Mouse (Mus musculus) intestine, embryonic 14.5 days (tissue): ENCODE results near the gene Srsf10. TPM values are rescaled to one million over a fixed set of nuclear protein-coding genes. Genes with fewer than 3 reads are reported as not detected.

Experiments used
- ATAC-seq: fragments of 200-750 bp; cut with Nextera tagmentation; replicated peaks from 2 replicates; pipeline ENCODE4 v1.8.0; 2017; ENCODE audit warnings: low read depth, moderate number of reproducible peaks, moderate TSS enrichment, moderate library complexity; ENCODE audit not compliant: low FRiP score, low TSS enrichment
- DNase-seq: peaks from one replicate; pipeline ENCODE4 v3.0.0-alpha.2; 2018; ENCODE audit warnings: low spot score
- H3K27ac ChIP-seq: fragments of 300-500 bp; sonication (generic); 2 replicates; pipeline ENCODE4 v1.5.1; 2014; ENCODE audit warnings: low read depth, mild to moderate bottlenecking, control low read depth
- H3K27me3 ChIP-seq: fragments of 300-500 bp; sonication (generic); replicated peaks from 2 replicates; pipeline ENCODE4 v1.6.1; 2014; ENCODE audit warnings: low read length, control low read depth; ENCODE audit not compliant: control insufficient read depth, insufficient read depth
- H3K36me3 ChIP-seq: fragments of 300-500 bp; sonication (generic); 2 replicates; pipeline ENCODE4 v1.6.1; 2014; ENCODE audit warnings: low read length, control low read depth; ENCODE audit not compliant: control insufficient read depth, insufficient read depth
- H3K4me1 ChIP-seq: fragments of 300-500 bp; sonication (generic); replicated peaks from 2 replicates; pipeline ENCODE4 v1.6.1; 2014; ENCODE audit warnings: low read length, control low read depth, mixed read lengths; ENCODE audit not compliant: control insufficient read depth, insufficient read depth
- H3K4me2 ChIP-seq: fragments of 300-500 bp; sonication (generic); 2 replicates; pipeline ENCODE4 v1.6.1; 2014; ENCODE audit warnings: low read length
- H3K4me3 ChIP-seq: fragments of 300-500 bp; sonication (generic); 2 replicates; pipeline ENCODE4 v1.5.1; 2014; ENCODE audit warnings: low read depth, low read length, control low read depth, mixed read lengths
- H3K9ac ChIP-seq: fragments of 300-500 bp; sonication (generic); 2 replicates; pipeline ENCODE4 v1.6.1; 2014; ENCODE audit warnings: mild to moderate bottlenecking, low read length
- H3K9me3 ChIP-seq: fragments of 300-500 bp; sonication (generic); 2 replicates; pipeline ENCODE4 v1.6.1; 2016; ENCODE audit warnings: low read length, control low read depth; ENCODE audit not compliant: control insufficient read depth
- WGBS: fragments of 180-500 bp; shearing (Covaris S2); extraction: QIAGEN DNeasy Blood & Tissue Kit; methylation state at CpG from one replicate; pipeline ENCODE4 v1.1.7; 2014; 5-methylcytosine and 5-hydroxymethylcytosine counted together
- polyA plus RNA-seq: library from polyadenylated mRNA; unstranded; fragments of >200 nt; fragmentation: Nextera tagmentation; extraction: Ambion mirVana; gene quantifications from 2 replicates; pipeline ENCODE4 v1.2.1, GENCODE M21; 2014

Gene Srsf10
- 271 and 273 TPM in 2 replicates for polyA plus RNA-seq

DNA sequence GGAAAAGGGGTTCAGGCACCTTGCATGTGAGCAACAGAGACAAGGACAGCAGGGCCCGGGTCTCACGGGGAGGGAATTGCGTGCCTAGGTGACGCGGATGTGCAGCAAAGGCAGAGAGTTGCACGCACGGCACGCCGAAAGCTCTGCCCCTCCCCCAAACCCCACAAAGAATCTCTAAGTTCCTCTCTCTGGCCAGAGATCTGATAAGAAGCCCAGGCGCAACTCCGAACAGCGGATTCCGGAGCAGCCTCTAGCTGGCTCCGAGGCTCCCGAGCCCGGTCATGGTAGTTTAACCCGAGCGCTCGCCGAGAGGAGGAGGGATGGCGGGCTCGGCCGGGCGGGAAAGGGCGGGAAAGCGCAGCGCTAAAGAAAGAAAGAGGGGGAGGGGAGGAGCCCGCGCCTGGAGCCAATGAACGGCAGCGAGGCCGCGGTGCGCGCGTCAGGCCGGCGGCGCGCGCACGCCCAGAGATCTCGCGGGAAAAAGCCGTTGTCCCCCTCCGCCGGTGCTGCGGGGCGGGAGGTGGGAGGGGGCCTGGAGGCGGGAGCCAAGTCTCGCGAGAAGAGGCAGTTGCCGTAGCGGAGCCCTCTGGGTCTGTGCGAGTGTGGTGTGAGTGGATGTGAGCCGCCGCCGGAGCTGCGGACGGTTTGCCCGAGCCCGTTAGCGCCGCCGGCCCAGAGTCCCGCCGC lies at the start of gene Srsf10:
Gene Srsf10 (plus strand): TSS at position 212 of the 687 bp plus-strand sequence.
- peak; percentile 96 for ATAC-seq
- Histone ChIP-seq H3K9ac (peak within 1 kb of the TSS; percentile 97), H3K9me3 (no peaks in the 10 kb centered on the region), H3K4me2 (peak within 1 kb of the TSS; percentile 94), H3K4me1 (peaks cover 38% of the 10 kb centered on the region), H3K27ac (peak within 1 kb of the TSS; percentile 99), H3K4me3 (peak within 1 kb of the TSS; percentile 95), H3K36me3 (peaks cover 21% of the 10 kb centered on the region), H3K27me3 (no peaks in the 10 kb centered on the region)
- peak; percentile 97 for DNase-seq
- under 1% methylated on average over 65 of the region's 67 CpGs for WGBS

DNA sequence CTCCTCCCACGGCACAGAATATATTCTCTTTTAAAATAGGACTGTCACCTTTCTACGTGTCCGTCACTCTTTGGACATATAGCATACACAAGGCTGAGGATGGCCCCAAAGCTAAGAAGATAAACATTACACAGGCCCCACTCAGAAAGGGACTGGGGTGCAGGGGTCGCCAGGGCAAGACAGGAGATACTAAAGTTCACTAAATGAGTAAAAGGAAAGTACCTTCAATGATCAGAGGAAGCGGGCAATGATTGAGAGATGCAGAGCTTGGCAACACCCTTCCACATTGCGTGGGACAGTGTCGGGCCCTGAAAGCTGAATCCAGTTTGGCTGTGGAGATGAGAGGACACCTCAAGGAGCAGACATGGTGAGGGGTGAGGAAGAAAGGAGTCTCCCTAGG lies 40.7 kb upstream of the Srsf10 start:
- ATAC-seq, result no peak

DNA sequence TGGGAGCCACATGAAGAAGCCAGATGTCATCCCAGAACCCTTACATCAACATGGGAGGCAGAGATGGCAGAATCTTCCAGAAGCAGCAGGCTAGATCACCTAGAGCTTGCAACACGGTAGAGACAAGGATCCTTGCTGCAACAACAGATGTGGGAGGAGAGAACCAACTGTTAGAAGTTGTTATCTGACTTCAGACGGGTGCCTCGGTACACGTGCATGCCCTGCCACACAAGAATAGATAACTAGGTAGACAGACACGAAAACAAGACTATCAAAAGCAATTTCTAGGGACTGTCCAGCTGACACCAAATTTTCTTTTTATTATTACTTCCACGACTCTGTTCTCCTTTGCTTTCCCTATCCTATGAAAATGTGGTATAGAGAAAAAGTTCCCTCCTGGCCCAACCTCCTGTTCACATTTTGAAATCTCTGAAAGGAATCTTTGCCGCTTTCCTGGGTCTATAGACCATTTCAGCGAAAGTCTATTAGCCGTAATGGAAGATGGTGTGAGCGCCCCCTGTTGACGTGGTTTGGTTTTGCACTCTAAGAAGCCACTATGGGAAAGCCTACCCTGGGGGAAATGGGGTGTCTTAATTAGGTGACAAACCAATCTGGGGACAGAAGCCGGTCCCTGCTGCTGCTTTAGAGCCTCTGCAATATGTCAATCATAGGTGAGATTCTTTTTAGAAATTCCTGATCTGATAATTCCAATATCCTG lies 38.5 kb upstream of the Srsf10 start:
- no peaks in the 10 kb centered on the region for H3K36me3 ChIP-seq
- no peaks in the 10 kb centered on the region for H3K27me3 ChIP-seq
- no peaks in the 10 kb centered on the region for H3K9me3 ChIP-seq
- no peak overlapping the region for H3K4me3 ChIP-seq
- no peak overlapping the region for H3K9ac ChIP-seq
- H3K4me1 ChIP-seq, result no peaks in the 10 kb centered on the region
- ATAC-seq, result no peak
- WGBS, result 43% methylated on average over 12 of the region's 12 CpGs
- no peak overlapping the region for H3K4me2 ChIP-seq
- DNase-seq, result peak; percentile 81
- no peak overlapping the region for H3K27ac ChIP-seq

More for the DNA sequence above, 40.7 kb upstream of the Srsf10 start:
- 76% methylated on average over 7 of the region's 7 CpGs for WGBS
- no peaks in the 10 kb centered on the region for H3K36me3 ChIP-seq
- no peak overlapping the region for H3K9ac ChIP-seq
- no peaks in the 10 kb centered on the region for H3K4me1 ChIP-seq
- H3K27me3 ChIP-seq, result no peaks in the 10 kb centered on the region
- H3K9me3 ChIP-seq, result no peaks in the 10 kb centered on the region
- no peak overlapping the region for H3K4me2 ChIP-seq
- DNase-seq, result no peak
- H3K27ac ChIP-seq, result no peak overlapping the region
- H3K4me3 ChIP-seq, result no peak overlapping the region

DNA sequence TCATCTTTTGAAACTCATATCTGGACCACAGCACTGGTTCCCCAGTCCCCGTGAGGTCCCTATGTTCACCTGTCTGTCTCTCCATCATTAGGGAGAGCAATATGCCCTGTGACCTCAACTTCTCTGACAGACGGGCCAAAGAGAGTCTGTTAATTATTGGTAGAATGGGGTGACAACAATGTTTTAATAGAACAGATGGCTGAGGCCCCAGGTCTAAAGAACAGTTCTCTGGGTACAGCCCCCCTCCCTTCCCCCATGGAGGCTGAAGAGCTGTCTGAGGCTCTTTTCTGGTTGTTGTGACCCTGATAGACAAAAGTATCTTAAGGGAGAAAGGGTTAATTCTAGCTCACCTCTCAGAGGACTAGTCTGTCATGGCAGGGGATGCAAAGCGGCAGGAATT lies 37.2 kb upstream of the Srsf10 start:
- Histone ChIP-seq H3K27ac (no peak overlapping the region), H3K36me3 (no peaks in the 10 kb centered on the region), H3K9me3 (no peaks in the 10 kb centered on the region), H3K9ac (no peak overlapping the region), H3K4me3 (no peak overlapping the region), H3K27me3 (no peaks in the 10 kb centered on the region), H3K4me2 (no peak overlapping the region), H3K4me1 (no peaks in the 10 kb centered on the region)
- ATAC-seq (no peak), DNase-seq (no peak)
- WGBS, result 83% methylated on average over 3 of the region's 3 CpGs

DNA sequence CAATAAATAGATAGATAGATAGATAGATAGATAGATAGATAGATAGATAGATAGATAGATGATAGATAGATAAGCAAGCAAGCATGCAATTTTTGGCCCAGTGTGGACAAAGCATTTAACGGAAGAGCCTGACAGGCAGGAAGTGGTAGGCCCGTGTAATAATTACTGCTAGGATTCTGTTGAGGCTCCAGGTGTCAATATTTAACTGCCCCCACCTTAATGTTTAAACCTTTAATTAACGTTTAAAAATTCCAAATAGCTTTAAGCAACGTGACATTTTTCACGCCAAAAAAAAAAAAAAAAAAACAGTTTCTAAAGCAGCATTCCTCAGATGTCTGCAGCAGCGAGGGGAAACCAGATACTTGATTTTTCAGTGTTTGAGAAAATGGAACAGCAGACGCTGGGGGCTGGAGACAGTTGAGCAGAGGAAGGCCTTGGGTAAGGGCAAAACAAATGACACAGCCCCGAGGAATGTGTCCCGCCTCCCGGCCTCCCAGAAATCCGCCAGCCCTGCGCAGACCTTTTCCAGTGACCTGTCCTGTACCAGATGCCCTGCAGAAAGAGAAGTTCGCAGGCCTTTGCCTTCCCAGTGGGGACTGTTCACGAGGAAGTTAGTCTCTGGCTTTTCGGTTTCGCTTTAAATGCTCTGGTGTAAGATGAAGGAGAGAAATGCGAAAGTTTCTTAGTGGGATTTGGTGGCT lies 35.6 kb upstream of the Srsf10 start:
- Histone ChIP-seq H3K9ac (no peak overlapping the region), H3K27ac (peak overlapping the region; percentile 65), H3K36me3 (no peaks in the 10 kb centered on the region), H3K4me2 (no peak overlapping the region), H3K9me3 (no peaks in the 10 kb centered on the region), H3K4me3 (no peak overlapping the region), H3K4me1 (no peaks in the 10 kb centered on the region), H3K27me3 (no peaks in the 10 kb centered on the region)
- ATAC-seq, result no peak
- 42% methylated on average over 17 of the region's 17 CpGs for WGBS
- peak; percentile 60 for DNase-seq

DNA sequence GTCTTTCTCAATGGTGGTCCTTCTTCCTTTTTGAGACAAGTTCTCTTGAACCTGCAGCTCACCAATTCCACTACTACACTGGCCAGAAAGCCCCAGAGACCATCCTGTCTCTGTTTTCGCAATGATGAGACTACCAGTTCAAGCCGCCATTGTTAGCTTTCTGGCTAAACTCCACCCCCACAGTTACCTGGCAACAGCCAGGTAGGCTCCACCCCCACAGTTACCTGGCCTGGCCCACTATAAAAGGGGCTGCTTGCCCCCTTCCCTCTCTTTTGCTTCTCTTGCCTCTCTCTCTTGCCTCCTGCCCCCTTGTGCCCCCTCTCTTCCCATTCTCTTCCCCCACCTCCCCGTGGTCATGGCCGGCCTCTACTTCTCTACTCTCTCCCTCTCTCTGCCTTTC lies 33.8 kb upstream of the Srsf10 start:
- H3K4me3 ChIP-seq, result no peak overlapping the region
- DNase-seq, result no peak
- H3K27me3 ChIP-seq, result no peaks in the 10 kb centered on the region
- H3K4me1 ChIP-seq, result no peaks in the 10 kb centered on the region
- WGBS, result 84% methylated on average over 4 of the region's 4 CpGs
- H3K4me2 ChIP-seq, result no peak overlapping the region
- H3K36me3 ChIP-seq, result no peaks in the 10 kb centered on the region
- ATAC-seq, result no peak
- H3K27ac ChIP-seq, result no peak overlapping the region
- no peaks in the 10 kb centered on the region for H3K9me3 ChIP-seq
- H3K9ac ChIP-seq, result no peak overlapping the region

DNA sequence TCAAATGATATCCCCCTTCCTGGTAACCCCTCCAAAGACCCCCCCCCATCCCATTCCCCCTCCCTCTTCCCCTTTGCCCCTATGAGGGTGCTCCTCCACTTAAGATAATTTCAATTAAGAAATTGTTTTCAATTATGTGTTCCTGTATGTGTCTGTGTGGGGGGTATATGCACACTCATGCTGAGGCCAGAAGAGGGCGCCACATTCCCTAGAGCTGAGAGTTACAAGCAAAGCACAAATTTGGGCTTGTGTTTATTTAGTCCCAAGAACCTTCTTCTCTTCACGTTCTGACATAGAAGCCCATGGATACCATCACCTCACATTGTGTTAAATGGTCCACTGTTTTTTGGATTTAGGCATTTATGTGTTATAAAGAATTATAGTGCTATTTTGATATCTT lies 32.2 kb upstream of the Srsf10 start:
- H3K9ac ChIP-seq, result no peak overlapping the region
- H3K9me3 ChIP-seq, result no peaks in the 10 kb centered on the region
- ATAC-seq (no peak), DNase-seq (no peak)
- H3K27ac ChIP-seq, result no peak overlapping the region
- no peaks in the 10 kb centered on the region; the same call in 1 of the 2 replicates for H3K4me1 ChIP-seq
- WGBS, result 67% methylated on average over 2 of the region's 2 CpGs
- H3K4me3 ChIP-seq, result no peak overlapping the region
- H3K36me3 ChIP-seq, result no peaks in the 10 kb centered on the region
- no peak overlapping the region for H3K4me2 ChIP-seq
- no peaks in the 10 kb centered on the region for H3K27me3 ChIP-seq

DNA sequence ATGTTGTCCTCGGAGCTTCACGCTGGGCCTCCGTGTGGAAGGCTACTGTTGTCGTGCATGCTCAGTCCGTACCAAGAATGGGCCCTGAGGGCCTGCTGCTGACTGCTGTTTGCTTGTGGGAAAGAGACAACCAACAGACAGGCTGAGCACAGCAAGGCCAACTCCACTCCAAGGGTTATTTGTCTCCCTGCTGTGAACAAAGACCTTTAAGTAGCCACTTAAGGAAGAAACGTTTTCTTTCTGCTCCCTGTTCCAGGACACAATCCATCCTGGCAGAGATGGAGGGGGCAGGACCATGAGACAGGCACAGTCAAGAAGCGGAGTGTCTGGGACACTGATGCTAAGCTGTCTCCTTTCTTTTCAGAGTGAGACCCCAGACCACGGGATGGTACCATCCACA lies 31.3 kb upstream of the Srsf10 start:
- Histone ChIP-seq H3K27me3 (no peaks in the 10 kb centered on the region), H3K9me3 (no peaks in the 10 kb centered on the region), H3K27ac (no peak overlapping the region), H3K36me3 (no peaks in the 10 kb centered on the region), H3K4me3 (no peak overlapping the region), H3K4me2 (no peak overlapping the region), H3K4me1 (peaks cover 9% of the 10 kb centered on the region; the same call in 1 of the 2 replicates), H3K9ac (no peak overlapping the region)
- DNase-seq (no peak), ATAC-seq (no peak)
- WGBS, result 54% methylated on average over 8 of the region's 8 CpGs
